Mouse (Mus musculus) embryonic facial prominence, embryonic 12.5 days (tissue): ENCODE results near the gene Topbp1. TPM values are rescaled to one million over a fixed set of nuclear protein-coding genes. Genes with fewer than 3 reads are reported as not detected.

ENCODE experiments used
- ATAC-seq: fragments of 200-750 bp; cut with Nextera tagmentation; 2 replicates; pipeline ENCODE4 v1.8.0; 2017; ENCODE audit not compliant: insufficient number of reproducible peaks, insufficient read depth, low FRiP score, low TSS enrichment
- H3K27ac ChIP-seq: fragments of 300-500 bp; sonication (generic); 2 replicates; pipeline ENCODE4 v1.5.1; 2016; ENCODE audit warnings: mild to moderate bottlenecking
- H3K27me3 ChIP-seq: fragments of 300-500 bp; sonication (generic); 2 replicates; pipeline ENCODE4 v1.6.1; 2016; ENCODE audit warnings: mild to moderate bottlenecking, moderate library complexity
- H3K36me3 ChIP-seq: fragments of 300-500 bp; sonication (generic); 2 replicates; pipeline ENCODE4 v1.6.1; 2016; ENCODE audit warnings: mild to moderate bottlenecking
- H3K4me1 ChIP-seq: fragments of 300-500 bp; sonication (generic); 2 replicates; pipeline ENCODE4 v1.6.1; 2016
- H3K4me2 ChIP-seq: fragments of 300-500 bp; sonication (generic); replicated peaks from 2 replicates; pipeline ENCODE4 v1.6.1; 2016; ENCODE audit warnings: mild to moderate bottlenecking, moderate library complexity
- H3K4me3 ChIP-seq: fragments of 300-500 bp; sonication (generic); 2 replicates; pipeline ENCODE4 v1.5.1; 2016; ENCODE audit warnings: mild to moderate bottlenecking
- H3K9ac ChIP-seq: fragments of 300-500 bp; sonication (generic); 2 replicates; pipeline ENCODE4 v1.6.1; 2016; ENCODE audit warnings: mild to moderate bottlenecking, moderate library complexity
- H3K9me3 ChIP-seq: fragments of 300-500 bp; sonication (generic); 2 replicates; pipeline ENCODE4 v1.6.1; 2016; ENCODE audit warnings: mild to moderate bottlenecking, moderate library complexity
- whole genome bisulfite sequencing: fragments of 180-500 bp; shearing (Covaris S2); methylation state at CpG from one replicate; pipeline ENCODE4 v1.1.7; 2016; 5-methylcytosine and 5-hydroxymethylcytosine counted together
- polyA plus RNA-seq: library from polyadenylated mRNA; unstranded; fragments of >200 nt; fragmentation: Nextera tagmentation; extraction: Ambion mirVana; gene quantifications from 2 replicates; pipeline ENCODE4 v1.2.1, GENCODE M21; 2016

Topbp1 gene
- polyA plus RNA-seq: 77.3 and 78.4 TPM in 2 replicates

GRCm38 (mm10) chr9:103304927-103305326, at the start of gene Topbp1, which contains the start of gene 1300017J02Rik:
Gene Topbp1 (plus strand): TSS chr9:103305215.
Gene 1300017J02Rik (minus strand): TSS chr9:103305082.
- WGBS: under 1% methylated on average over 47 of the region's 49 CpGs
- Histone ChIP-seq H3K4me3 (peak within 1 kb of the TSS; percentile 98), H3K9me3 (no peaks in the 10 kb centered on the region), H3K27ac (peak within 1 kb of the TSS; percentile 90), H3K27me3 (no peaks in the 10 kb centered on the region), H3K9ac (peak within 1 kb of the TSS; percentile 90), H3K36me3 (peaks cover 19% of the 10 kb centered on the region), H3K4me2 (peak within 1 kb of the TSS; percentile 64), H3K4me1 (peaks cover 11% of the 10 kb centered on the region; the same call in 1 of the 2 replicates)
- peak; percentile 93 for ATAC-seq

GRCm38 (mm10) chr9:103265778-103266177, 39.2 kb upstream of the Topbp1 start:
- no peaks in the 10 kb centered on the region for H3K9me3 ChIP-seq
- H3K4me3 ChIP-seq: no peak overlapping the region
- H3K27ac ChIP-seq: no peak overlapping the region
- no peak overlapping the region for H3K9ac ChIP-seq
- 86% methylated on average over 4 of the region's 4 CpGs for WGBS
- no peaks in the 10 kb centered on the region for H3K27me3 ChIP-seq
- no peaks in the 10 kb centered on the region for H3K36me3 ChIP-seq
- H3K4me2 ChIP-seq: no peak overlapping the region
- ATAC-seq: no peak
- H3K4me1 ChIP-seq: no peaks in the 10 kb centered on the region

- H3K4me3 ChIP-seq: no peak overlapping the region
- no peaks in the 10 kb centered on the region for H3K9me3 ChIP-seq
- H3K4me2 ChIP-seq: no peak overlapping the region
- no peaks in the 10 kb centered on the region for H3K4me1 ChIP-seq
- H3K27me3 ChIP-seq: no peaks in the 10 kb centered on the region
- H3K9ac ChIP-seq: no peak overlapping the region
- no peak for ATAC-seq
- WGBS: 49% methylated on average over 4 of the region's 4 CpGs
- no peak overlapping the region for H3K27ac ChIP-seq
- H3K36me3 ChIP-seq: no peaks in the 10 kb centered on the region
These were observed 33.9 kb upstream of the Topbp1 start for GRCm38 (mm10) chr9:103271104-103271503.

- H3K9me3 ChIP-seq: no peaks in the 10 kb centered on the region
- ATAC-seq: no peak
- H3K4me1 ChIP-seq: no peaks in the 10 kb centered on the region
- H3K4me2 ChIP-seq: no peak overlapping the region
- H3K27me3 ChIP-seq: no peaks in the 10 kb centered on the region
- no peak overlapping the region for H3K27ac ChIP-seq
- H3K9ac ChIP-seq: no peak overlapping the region
- 80% methylated on average over 8 of the region's 8 CpGs for WGBS
- no peaks in the 10 kb centered on the region for H3K36me3 ChIP-seq
- no peak overlapping the region for H3K4me3 ChIP-seq
These were observed 30.2 kb upstream of the Topbp1 start for GRCm38 (mm10) chr9:103274819-103275218.

GRCm38 (mm10) chr9:103275676-103276075, 29.3 kb upstream of the Topbp1 start:
- H3K4me1 ChIP-seq: no peaks in the 10 kb centered on the region
- WGBS: 71% methylated on average over 1 of the region's 1 CpGs
- H3K27ac ChIP-seq: no peak overlapping the region
- H3K36me3 ChIP-seq: no peaks in the 10 kb centered on the region
- H3K9ac ChIP-seq: no peak overlapping the region
- no peak overlapping the region for H3K4me3 ChIP-seq
- no peak for ATAC-seq
- H3K4me2 ChIP-seq: no peak overlapping the region
- H3K27me3 ChIP-seq: no peaks in the 10 kb centered on the region
- H3K9me3 ChIP-seq: no peaks in the 10 kb centered on the region

GRCm38 (mm10) chr9:103276876-103277275, 28.1 kb upstream of the Topbp1 start:
- Histone ChIP-seq H3K27ac (no peak overlapping the region), H3K9ac (no peak overlapping the region), H3K9me3 (no peaks in the 10 kb centered on the region), H3K27me3 (no peaks in the 10 kb centered on the region), H3K4me3 (no peak overlapping the region), H3K4me2 (no peak overlapping the region), H3K4me1 (no peaks in the 10 kb centered on the region), H3K36me3 (no peaks in the 10 kb centered on the region)
- WGBS: 79% methylated on average over 6 of the region's 6 CpGs
- ATAC-seq: no peak

- no peak overlapping the region for H3K4me3 ChIP-seq
- WGBS: 50% methylated on average over 4 of the region's 4 CpGs
- no peaks in the 10 kb centered on the region for H3K9me3 ChIP-seq
- no peaks in the 10 kb centered on the region for H3K27me3 ChIP-seq
- no peak overlapping the region for H3K9ac ChIP-seq
- no peaks in the 10 kb centered on the region for H3K36me3 ChIP-seq
- no peak overlapping the region for H3K4me2 ChIP-seq
- no peak for ATAC-seq
- H3K27ac ChIP-seq: no peak overlapping the region
- H3K4me1 ChIP-seq: no peaks in the 10 kb centered on the region
These were observed 18.6 kb upstream of the Topbp1 start for GRCm38 (mm10) chr9:103286396-103286795.

GRCm38 (mm10) chr9:103286901-103287422, 18.1 kb upstream of the Topbp1 start:
- no peak overlapping the region for H3K4me3 ChIP-seq
- no peak overlapping the region for H3K27ac ChIP-seq

GRCm38 (mm10) chr9:103287840-103288488, 17.1 kb upstream of the Topbp1 start:
- no peaks in the 10 kb centered on the region for H3K27me3 ChIP-seq
- H3K9ac ChIP-seq: no peak overlapping the region
- 0 out of 2 replicates have a peak, but pooled peaks have one; percentile 22 for ATAC-seq
- no peak overlapping the region for H3K4me2 ChIP-seq
- no peaks in the 10 kb centered on the region for H3K9me3 ChIP-seq
- no peak overlapping the region for H3K4me3 ChIP-seq
- H3K27ac ChIP-seq: no peak overlapping the region
- H3K4me1 ChIP-seq: no peaks in the 10 kb centered on the region
- 81% methylated on average over 19 of the region's 19 CpGs for WGBS
- H3K36me3 ChIP-seq: no peaks in the 10 kb centered on the region

More at GRCm38 (mm10) chr9:103286901-103287422, 18.1 kb upstream of the Topbp1 start:
- no peaks in the 10 kb centered on the region for H3K9me3 ChIP-seq
- H3K4me1 ChIP-seq: no peaks in the 10 kb centered on the region
- H3K27me3 ChIP-seq: no peaks in the 10 kb centered on the region
- WGBS: 65% methylated on average over 13 of the region's 13 CpGs
- no peak overlapping the region for H3K4me2 ChIP-seq
- no peaks in the 10 kb centered on the region for H3K36me3 ChIP-seq
- no peak for ATAC-seq
- H3K9ac ChIP-seq: no peak overlapping the region

GRCm38 (mm10) chr9:103288489-103289180, 16.4 kb upstream of the Topbp1 start:
- H3K4me3 ChIP-seq: no peak overlapping the region
- H3K9ac ChIP-seq: no peak overlapping the region
- no peaks in the 10 kb centered on the region for H3K36me3 ChIP-seq
- no peaks in the 10 kb centered on the region for H3K27me3 ChIP-seq
- no peak overlapping the region for H3K27ac ChIP-seq
- H3K4me2 ChIP-seq: no peak overlapping the region
- H3K4me1 ChIP-seq: no peaks in the 10 kb centered on the region
- ATAC-seq: no peak
- H3K9me3 ChIP-seq: no peaks in the 10 kb centered on the region
- whole genome bisulfite sequencing: 87% methylated on average over 13 of the region's 13 CpGs

- no peaks in the 10 kb centered on the region for H3K9me3 ChIP-seq
- no peaks in the 10 kb centered on the region for H3K4me1 ChIP-seq
- H3K4me3 ChIP-seq: no peak overlapping the region
- H3K27me3 ChIP-seq: no peaks in the 10 kb centered on the region
- no peak overlapping the region for H3K27ac ChIP-seq
- 91% methylated on average over 2 of the region's 2 CpGs for WGBS
- no peak overlapping the region for H3K9ac ChIP-seq
- H3K36me3 ChIP-seq: no peaks in the 10 kb centered on the region
- no peak for ATAC-seq
- H3K4me2 ChIP-seq: no peak overlapping the region
These were observed 10.5 kb upstream of the Topbp1 start for GRCm38 (mm10) chr9:103294507-103294906.

- Histone ChIP-seq H3K27ac (no peak overlapping the region), H3K4me3 (no peak overlapping the region), H3K9me3 (no peaks in the 10 kb centered on the region), H3K4me1 (no peaks in the 10 kb centered on the region), H3K9ac (no peak overlapping the region), H3K36me3 (no peaks in the 10 kb centered on the region), H3K4me2 (no peak overlapping the region), H3K27me3 (no peaks in the 10 kb centered on the region)
- ATAC-seq: no peak
- 96% methylated on average over 8 of the region's 8 CpGs for WGBS
These were observed 3.9 kb upstream of the Topbp1 start for GRCm38 (mm10) chr9:103301086-103301485.
